Mouse (Mus musculus) layer of hippocampus, adult 11-12 months (tissue): ENCODE data around the gene Gm28035.

ENCODE experiments used
- DNase-seq: peaks from one replicate; pipeline ENCODE4 v3.0.0; 2022; ENCODE audit warnings: low spot score

Gm28035 gene

DNA sequence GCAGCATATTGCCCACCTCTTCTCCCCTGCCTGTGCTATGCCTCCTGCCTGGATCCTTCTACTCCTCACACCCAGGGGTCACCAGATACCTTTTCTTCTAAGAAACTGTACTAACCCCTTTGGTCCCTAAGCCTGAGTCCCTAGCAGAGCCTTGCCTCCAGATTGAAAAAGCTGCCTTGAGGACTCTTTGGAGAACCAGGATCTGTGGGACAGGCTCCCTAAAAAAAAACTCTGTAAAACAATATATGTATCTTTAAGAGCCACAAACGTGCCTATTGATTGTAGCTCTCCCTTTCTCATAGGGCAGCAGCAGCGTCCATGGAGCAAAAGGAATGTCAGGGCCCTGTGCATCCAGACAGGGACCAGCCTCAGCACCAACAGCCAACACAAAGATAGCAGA, at the start of gene Gm28035:
Gm28035 (plus strand) TSS at position 301 of the 400 bp plus-strand sequence.
- DNase-seq, result no peak

- DNase-seq, result no peak
Observed at GRCm38 (mm10) chr2:30191790-30192580, 48.4 kb upstream of the Gm28035 start.

DNA sequence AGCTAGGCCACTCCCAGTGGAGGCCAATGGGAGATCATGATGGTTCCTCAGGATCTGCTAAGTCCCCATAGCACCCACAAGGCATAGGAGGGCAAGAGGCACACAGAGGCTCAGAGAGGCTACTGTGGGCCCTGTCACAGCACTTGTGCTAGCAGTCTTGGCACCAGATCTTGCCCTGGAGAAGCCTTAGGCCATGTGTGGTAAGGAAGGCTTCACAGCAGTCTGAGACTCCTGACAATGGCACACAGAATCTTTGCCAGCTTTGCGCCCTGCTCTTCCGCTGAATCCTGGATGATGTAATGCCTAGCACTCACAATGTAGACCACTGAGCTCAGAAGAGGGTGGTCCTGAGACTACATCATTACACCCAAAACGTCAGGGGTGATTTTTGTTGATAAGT, 45.7 kb upstream of the Gm28035 start:
- no peak for DNase-seq

DNA sequence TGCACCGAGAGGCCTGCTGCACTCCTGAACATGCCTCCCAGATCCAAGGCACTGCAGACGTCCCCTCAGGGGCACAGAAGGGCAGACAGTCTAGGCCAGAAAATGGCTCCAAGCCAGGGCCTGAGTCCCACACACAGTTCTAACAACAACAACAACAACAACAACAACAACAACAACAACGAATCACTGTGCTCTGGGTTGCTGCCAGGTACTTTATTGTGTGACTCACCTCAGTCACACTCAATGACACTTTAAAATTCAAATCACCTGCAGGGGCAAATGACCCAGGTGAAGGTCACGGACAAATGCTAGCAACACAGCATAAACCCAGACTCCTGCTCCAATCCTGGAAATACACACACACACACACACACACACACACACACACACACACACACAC, 42.3 kb upstream of the Gm28035 start:
- no peak for DNase-seq

DNA sequence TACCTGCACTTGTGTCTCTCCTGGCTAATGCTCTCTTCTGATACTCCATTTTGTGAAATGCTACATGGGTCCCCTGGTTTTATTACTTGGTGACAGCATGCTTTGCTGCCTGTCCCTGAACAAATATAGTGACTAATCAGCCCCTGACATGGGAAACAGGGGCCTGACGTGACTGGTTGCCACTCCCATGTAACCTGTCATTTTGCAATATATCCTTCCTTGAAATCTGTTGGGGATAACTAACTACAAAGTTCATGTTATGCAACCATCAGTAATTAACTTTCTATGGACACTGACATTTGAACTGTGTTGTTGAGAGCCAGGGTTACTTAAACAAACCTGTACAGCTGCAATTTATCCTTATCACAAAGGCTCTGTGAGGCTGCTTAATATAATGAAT, 40.4 kb upstream of the Gm28035 start:
- no peak for DNase-seq

DNA sequence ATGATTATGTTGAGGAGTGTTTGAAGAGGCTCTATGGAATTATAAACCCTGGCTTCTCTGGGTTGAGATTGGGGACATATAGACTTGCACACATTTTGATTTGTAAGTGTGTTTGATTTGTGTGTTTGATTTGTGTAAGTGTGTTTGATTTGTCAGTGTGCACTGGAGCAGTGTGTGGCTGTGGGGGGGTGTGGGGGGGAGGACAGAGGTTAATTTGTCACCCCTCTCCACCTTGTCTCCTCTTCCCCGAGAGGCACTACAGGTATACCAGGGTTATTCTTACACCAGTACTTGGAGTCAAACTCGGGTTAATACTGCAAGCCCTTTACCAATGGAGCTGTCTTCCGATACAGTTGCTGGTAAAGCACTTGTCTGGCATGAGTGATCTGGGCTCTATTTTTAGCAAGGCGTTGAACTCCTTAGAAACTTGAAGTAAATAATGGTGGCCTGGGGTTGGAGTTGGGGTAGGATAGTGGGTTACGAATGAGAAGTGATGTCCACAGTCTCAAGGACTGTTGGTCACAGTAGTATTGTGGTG, 39.9 kb upstream of the Gm28035 start:
- DNase-seq, result no peak

- no peak for DNase-seq
Observed at GRCm38 (mm10) chr2:30203439-30203838, 36.9 kb upstream of the Gm28035 start.

DNA sequence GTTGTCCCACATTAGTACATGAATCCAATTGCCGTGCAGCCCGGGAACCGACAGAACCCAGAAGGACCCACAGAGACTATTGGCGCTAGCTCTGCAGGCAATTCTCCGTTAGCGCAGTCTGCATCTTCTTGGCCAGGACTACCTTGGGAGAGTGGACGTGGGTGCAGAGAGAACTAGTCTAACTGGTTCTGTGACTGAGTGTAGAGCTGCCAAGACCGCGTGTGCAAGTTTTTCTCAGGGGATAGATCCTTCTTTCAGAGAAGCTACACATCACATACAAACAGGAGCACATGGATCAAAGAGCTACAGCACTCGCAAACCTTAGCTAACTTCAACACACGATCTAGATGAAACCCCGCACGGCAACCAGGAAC, 35.1 kb upstream of the Gm28035 start:
- DNase-seq, result peak; percentile 33

DNA sequence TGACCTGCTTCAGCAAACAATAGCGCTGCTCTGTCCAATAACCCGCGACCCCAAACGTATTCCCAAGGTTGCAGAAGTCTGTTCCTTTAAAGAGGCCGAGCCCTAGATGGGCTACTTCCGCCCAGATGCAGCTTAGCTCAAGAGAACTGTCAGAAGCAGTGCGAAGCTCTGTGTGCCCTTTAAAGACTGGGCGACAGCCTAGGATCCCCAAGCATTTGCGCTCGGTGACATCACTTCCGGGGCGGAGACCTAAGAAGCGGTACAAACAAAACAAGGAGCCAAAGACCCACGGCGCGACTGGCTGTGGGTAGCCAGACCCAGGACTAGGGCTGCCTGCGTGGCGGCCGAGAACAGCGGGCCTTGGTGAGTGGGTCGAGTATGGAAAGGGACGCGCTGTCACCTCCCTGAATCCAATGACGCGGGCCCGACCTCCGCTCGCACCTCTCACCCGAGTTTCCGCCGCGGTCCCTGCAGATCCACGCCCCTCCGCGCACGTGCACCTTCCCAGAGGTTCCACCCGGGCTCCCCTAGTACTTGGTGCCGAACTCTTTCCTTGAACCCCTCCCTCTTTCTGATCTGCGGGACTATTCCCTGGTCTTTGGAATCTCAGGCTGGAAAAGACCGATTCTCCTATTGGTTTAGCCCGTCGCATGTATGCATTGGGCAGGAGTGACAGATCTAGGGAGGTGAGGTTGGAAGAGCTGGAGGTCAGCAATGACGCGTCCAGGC, 34.6 kb upstream of the Gm28035 start, which contains the start of gene Kyat1:
Kyat1 (minus strand) TSS at position 219 of the 729 bp plus-strand sequence.
- DNase-seq, result peak; percentile 94

- no peak for DNase-seq
Observed at GRCm38 (mm10) chr2:30207401-30207800, 33.0 kb upstream of the Gm28035 start.

DNA sequence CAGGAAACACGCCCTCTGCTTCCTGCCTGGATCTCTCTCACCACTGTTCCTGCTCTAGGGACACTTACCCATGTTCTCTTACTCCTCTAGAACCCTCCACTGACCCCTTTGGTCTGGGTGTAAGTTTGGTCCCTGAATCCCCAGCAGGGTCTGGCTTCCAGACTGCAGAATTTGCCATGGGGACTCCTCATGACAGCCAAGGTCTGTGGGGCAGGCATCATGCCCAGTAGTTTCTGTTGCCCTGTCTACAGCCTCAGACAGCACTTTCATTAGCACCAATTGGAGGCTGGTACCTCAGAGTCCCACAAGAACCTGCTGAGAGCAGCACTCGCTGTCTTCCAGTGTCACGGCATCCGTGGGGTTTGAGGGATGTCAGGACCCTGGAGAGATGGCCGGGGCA, 32.5 kb upstream of the Gm28035 start:
- no peak for DNase-seq

- no peak for DNase-seq
Observed at GRCm38 (mm10) chr2:30211408-30212168, 28.8 kb upstream of the Gm28035 start.

DNA sequence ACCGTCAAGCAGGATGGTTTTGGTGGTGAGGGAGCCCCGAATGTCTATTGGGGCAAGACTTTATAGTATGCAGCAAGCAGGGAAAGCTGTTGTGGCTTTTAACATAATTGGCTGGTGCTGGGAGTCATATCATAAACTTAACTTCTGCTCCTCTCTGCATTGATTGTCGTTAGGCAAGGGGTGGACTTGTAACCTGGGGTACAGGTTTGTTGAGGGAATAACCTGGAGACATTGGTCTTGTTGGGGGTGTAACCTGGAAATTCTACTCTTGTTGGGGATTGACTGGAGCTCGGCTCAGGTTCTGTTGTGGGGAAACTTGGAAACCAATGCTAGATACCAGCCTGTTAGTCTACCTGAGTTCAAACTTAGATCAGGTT, 28.2 kb upstream of the Gm28035 start:
- DNase-seq, result no peak

- no peak for DNase-seq
Observed at GRCm38 (mm10) chr2:30212951-30213350, 27.4 kb upstream of the Gm28035 start.

DNA sequence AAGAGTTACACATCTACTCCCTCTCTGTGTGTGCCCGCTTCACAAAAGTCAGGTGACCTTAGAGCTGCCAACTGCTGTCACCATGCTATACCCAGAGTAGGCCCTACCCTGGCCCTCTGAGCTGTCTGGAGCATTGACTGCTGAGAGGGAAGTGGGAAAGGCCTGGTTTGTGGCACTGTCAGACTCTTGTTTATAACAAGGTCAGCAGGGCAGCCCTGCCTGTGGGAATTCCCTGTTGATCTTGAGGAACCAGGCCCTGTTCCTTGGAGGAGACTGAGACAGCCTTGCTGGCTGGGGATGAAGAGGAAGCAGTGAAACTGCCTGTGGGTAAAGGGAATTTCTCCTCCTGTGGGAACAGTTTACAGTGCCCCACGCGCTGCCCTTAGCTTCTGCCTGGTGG, 25.6 kb upstream of the Gm28035 start:
- DNase-seq, result no peak

- DNase-seq, result no peak
Observed at GRCm38 (mm10) chr2:30215493-30215892, 24.9 kb upstream of the Gm28035 start.

DNA sequence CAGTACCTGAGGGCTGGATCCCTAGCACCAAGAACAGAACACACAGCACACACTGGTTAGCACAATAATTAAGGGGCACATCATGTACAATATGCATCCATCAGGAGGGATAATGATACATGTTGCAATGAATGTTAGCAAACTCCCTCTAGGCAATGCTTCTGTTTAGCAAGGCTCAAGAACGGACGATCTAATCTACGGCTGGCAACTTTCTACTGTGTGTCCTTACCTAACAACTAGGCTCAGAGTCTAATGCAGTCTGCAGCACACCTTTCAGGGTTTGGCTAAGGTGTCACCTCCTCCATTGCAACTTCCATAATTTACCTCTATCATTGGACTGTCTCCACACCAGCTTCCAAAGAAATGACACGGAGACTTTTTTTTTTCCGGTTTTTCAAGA, 24.1 kb upstream of the Gm28035 start:
- no peak for DNase-seq

DNA sequence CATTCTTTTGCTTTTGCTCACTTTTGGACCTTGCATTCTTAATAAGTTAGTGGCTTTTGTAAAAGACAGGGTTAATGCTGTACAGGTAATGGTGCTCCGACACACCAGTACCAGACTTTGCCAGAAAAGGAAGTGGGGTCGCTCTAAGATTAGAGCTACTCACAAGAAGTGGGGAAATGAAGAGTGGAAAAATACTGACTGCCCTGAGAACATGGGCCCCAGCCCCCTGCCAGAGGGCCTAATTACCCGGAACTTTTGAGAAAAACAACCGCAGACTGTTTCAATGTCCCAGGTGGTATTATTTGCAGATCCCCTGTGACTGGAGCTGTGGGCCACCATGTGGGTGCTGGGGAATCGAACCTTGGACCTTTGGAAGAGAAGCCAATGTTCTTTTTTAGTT, 4.8 kb upstream of the Gm28035 start:
- DNase-seq, result no peak

- DNase-seq, result no peak
Observed at GRCm38 (mm10) chr2:30236426-30237198, 3.8 kb upstream of the Gm28035 start.

DNA sequence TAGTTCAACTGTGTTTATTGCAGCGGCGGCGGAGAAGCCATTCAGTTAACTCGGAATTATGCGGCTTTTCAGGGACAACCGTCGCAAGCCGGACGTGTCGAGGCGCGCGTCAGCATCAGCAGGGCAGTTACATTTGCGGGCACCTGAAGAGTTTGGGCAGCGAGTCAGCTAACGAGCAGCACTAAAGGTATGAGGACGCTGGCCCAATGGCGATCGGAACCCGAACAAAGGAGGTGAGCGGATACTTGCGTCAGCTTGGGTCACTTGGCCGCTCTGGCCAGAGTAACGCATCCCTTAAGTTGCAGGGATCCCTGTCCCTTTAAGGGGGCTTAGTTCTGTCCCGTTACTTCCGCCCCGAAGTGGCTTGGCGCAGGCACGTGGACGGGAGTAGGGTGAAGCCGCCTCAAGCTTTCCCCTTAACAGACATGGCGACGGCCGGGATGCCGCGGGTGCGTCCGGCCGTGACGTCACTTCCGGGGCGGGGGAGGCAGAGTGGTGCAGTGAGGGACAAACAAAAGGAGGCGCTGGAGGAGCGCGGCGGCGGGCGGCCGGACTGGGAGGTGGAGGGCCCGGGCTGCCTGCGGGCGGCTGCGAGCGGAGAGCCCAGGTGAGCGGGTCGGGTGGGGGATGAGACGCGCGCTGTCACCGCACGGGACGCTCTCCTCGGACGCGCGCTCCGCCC, 3.0 kb upstream of the Gm28035 start, which contains the start of gene Lrrc8a:
Lrrc8a (plus strand) TSS at position 517 of the 682 bp plus-strand sequence.
- peak; percentile 100 for DNase-seq

DNA sequence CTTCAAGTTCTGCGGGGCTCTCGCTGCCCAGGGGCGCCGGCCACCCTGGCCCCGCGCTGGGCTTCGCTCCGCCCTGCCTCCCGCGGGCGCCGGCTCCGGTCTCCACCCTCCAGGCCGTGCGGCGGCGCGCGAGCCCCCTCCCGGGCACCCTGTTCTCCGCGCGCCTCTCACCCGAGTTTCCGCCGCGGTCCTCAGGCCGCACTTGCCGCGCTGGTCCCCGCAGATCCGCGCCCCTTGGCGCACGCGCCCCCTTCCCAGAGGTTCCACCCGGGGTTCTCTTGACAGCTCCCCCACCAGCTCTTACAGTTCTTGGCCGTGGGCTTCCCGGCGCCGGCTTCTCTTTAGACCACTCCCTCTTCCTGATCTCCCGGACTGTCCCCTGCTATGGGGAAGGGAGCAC, 2.5 kb upstream of the Gm28035 start:
- DNase-seq, result peak; percentile 65
